Mouse (Mus musculus): ENCODE measurements around the gene Trim71. TPM values are rescaled to one million over a fixed set of nuclear protein-coding genes. Genes with fewer than 3 reads are reported as not detected.

Trim71 gene
- polyA plus RNA-seq, 1 experiment from 2014 or later: 3.7 TPM

DNA sequence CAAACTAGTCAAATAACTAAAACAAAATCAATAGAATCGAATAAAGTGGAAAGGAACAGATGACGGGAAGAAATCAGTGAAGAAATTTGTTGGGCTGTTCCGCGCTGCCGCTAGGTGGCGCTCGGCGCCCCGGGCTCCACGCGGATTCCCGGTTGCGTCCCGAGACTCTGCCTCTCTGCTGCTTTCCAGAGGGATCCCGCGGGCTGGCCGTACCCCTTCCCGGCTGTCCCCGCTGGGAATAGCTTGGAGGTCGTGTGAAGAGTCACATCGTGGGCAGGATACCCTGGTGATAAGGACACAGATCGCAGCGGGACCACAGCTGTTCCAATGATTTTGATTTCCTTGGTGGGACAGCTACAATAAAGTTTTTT is 19.6 kb upstream of the Trim71 start:
- H3K4me3 ChIP-seq (ENCODE audit: low read depth, low read length): peak overlapping the region; percentile 31
- H3K27ac ChIP-seq (replicated peaks; ENCODE audit: low read depth, low read length): no peak overlapping the region
- ATAC-seq (ENCODE audit: insufficient number of reproducible peaks, low FRiP score, low TSS enrichment, low read depth) (0 out of 2 replicates have a peak, but pooled peaks have one; percentile 53), DNase-seq (ENCODE audit: low spot score) (peak; percentile 86)
- peak overlapping the region; percentile 43; the same call in 1 of the 2 replicates for H3K9ac ChIP-seq (ENCODE audit: low read length)
- H3K27me3 ChIP-seq (ENCODE audit: control insufficient read depth, insufficient read depth, low read length): no peaks in the 10 kb centered on the region
- WGBS: 1% methylated on average over 23 of the region's 23 CpGs
- peaks cover 7% of the 10 kb centered on the region; the same call in 1 of the 2 replicates for H3K4me1 ChIP-seq (ENCODE audit: control insufficient read depth, insufficient read depth, low read length)
- peaks cover 4% of the 10 kb centered on the region for H3K36me3 ChIP-seq (ENCODE audit: control insufficient read depth, insufficient read depth, low read length)
- H3K4me2 ChIP-seq (ENCODE audit: low read depth, severe bottlenecking): peak overlapping the region; percentile 73
- H3K9me3 ChIP-seq (ENCODE audit: control insufficient read depth, low read length): no peaks in the 10 kb centered on the region

DNA sequence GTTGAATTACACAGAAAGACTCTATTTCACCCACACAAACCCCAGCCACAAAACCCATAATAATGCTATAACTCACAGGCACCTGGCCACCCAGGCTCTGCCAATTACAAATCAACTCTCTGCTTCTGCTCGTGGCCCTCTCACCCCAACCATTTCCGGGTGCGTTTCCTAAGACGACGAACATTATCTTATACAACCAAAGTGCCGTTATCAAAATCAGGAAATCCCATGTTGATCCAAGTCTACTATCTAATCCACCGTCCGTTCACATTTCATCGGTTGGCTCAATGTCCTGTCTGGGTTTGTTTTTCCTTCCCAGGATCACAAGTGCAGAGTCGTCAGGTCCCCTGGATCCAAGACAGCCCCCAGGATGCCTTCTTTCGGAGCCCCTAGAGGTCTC is 14.5 kb upstream of the Trim71 start:
- ATAC-seq (ENCODE audit: insufficient number of reproducible peaks, low FRiP score, low TSS enrichment, low read depth): no peak
- Histone ChIP-seq H3K36me3 (ENCODE audit: control insufficient read depth, insufficient read depth, low read length) (no peaks in the 10 kb centered on the region), H3K4me2 (ENCODE audit: low read depth, severe bottlenecking) (no peak overlapping the region), H3K27ac (replicated peaks; ENCODE audit: low read depth, low read length) (peak overlapping the region; percentile 67; the same call in 1 of the 2 replicates), H3K9ac (ENCODE audit: low read length) (no peak overlapping the region), H3K4me3 (ENCODE audit: low read depth, low read length) (no peak overlapping the region), H3K27me3 (ENCODE audit: control insufficient read depth, insufficient read depth, low read length) (no peaks in the 10 kb centered on the region), H3K9me3 (ENCODE audit: control insufficient read depth, low read length) (no peaks in the 10 kb centered on the region), H3K4me1 (ENCODE audit: control insufficient read depth, insufficient read depth, low read length) (no peaks in the 10 kb centered on the region)
- WGBS: 71% methylated on average over 11 of the region's 11 CpGs
- peak; percentile 32 for DNase-seq (ENCODE audit: low spot score)

DNA sequence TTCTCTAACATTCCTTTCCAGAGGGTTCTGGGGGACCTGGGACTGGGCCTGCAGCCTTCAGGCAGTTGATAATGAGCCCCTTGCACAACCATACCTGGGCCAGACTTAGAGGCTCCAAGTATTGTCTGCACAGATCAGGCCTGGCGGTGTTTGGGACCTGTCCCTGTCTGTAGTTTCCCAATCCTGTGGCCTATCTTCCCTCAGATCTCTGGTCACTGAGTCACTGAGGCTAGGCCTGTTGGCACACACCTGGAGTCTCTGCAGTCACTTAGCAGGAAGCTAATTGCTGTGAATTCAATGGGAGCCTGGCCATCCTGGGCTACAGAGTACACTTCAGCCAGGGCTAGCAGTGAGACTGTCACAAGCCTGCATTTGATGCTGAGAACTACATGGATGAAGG is 11.8 kb upstream of the Trim71 start:
- H3K36me3 ChIP-seq (ENCODE audit: control insufficient read depth, insufficient read depth, low read length): no peaks in the 10 kb centered on the region
- no peak overlapping the region for H3K4me2 ChIP-seq (ENCODE audit: low read depth, severe bottlenecking)
- 90% methylated on average over 1 of the region's 1 CpGs for WGBS
- ATAC-seq (ENCODE audit: insufficient number of reproducible peaks, low FRiP score, low TSS enrichment, low read depth) (no peak), DNase-seq (ENCODE audit: low spot score) (no peak)
- no peaks in the 10 kb centered on the region for H3K27me3 ChIP-seq (ENCODE audit: control insufficient read depth, insufficient read depth, low read length)
- no peak overlapping the region for H3K4me3 ChIP-seq (ENCODE audit: low read depth, low read length)
- H3K27ac ChIP-seq (replicated peaks; ENCODE audit: low read depth, low read length): no peak overlapping the region
- H3K9me3 ChIP-seq (ENCODE audit: control insufficient read depth, low read length): no peaks in the 10 kb centered on the region
- no peaks in the 10 kb centered on the region for H3K4me1 ChIP-seq (ENCODE audit: control insufficient read depth, insufficient read depth, low read length)
- H3K9ac ChIP-seq (ENCODE audit: low read length): no peak overlapping the region

DNA sequence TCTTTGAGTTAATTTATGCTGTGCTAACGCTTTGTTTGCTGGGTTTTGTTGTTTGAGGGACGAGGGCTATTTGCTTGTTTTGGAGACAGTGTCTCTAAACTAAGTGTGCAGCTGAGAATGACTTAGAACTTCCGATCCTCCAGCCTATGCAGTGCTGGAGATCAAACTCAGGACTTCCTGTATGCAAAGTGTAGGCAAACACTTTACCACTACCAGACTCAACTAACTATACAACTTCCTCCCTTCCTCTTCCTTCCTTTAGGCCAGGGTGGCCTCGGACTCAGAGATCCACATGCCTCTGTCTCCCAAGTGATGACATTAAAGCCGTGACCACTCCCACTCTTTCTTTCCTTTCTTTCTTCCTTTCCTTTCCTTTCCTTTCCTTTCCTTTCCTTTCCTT is 9.4 kb upstream of the Trim71 start:
- DNase-seq (ENCODE audit: low spot score) (no peak), ATAC-seq (ENCODE audit: insufficient number of reproducible peaks, low FRiP score, low TSS enrichment, low read depth) (no peak)
- Histone ChIP-seq H3K27ac (replicated peaks; ENCODE audit: low read depth, low read length) (no peak overlapping the region), H3K9ac (ENCODE audit: low read length) (no peak overlapping the region), H3K36me3 (ENCODE audit: control insufficient read depth, insufficient read depth, low read length) (no peaks in the 10 kb centered on the region), H3K4me1 (ENCODE audit: control insufficient read depth, insufficient read depth, low read length) (no peaks in the 10 kb centered on the region), H3K27me3 (ENCODE audit: control insufficient read depth, insufficient read depth, low read length) (no peaks in the 10 kb centered on the region), H3K4me3 (ENCODE audit: low read depth, low read length) (no peak overlapping the region), H3K4me2 (ENCODE audit: low read depth, severe bottlenecking) (no peak overlapping the region), H3K9me3 (ENCODE audit: control insufficient read depth, low read length) (no peaks in the 10 kb centered on the region)
- WGBS: 72% methylated on average over 5 of the region's 5 CpGs

DNA sequence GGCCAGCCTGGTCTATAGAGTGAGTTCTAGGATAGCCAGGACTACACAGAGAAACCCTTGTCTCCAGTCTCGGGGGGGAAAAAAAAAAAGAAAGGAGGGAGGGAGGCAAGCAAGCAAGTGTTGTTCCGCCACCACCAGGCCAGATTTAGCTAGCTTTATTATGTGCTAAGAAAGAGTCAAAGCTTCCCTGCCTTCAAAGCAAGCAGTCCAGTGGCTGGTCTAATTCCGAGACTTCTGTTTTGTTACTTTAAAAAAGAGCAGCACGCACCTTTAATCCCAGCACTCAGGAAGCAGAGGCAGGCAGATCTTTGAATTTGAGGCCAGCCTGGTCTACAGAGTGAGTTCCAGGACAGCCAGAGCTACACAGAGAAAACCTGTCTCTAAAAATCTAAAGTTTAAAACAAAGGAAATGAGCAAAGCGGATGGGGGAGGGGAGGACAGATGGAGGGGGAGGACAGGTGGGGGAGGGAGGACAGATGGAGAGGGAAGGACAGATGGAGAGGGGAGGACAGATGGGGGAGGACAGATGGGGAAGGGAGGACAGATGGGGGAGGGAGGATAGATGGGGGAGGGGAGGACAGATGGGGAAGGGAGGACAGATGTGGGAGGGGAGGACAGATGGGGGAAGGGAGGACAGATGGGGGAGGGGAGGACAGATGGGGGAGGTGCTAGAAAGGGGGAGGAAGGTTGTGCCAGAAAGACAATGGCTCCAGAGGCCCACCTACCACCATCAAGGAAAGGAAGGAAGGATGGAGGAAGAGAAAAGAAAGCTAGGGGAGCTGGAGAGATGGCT is 4.7 kb upstream of the Trim71 start:
- Histone ChIP-seq H3K36me3 (ENCODE audit: control insufficient read depth, insufficient read depth, low read length) (no peaks in the 10 kb centered on the region), H3K4me2 (ENCODE audit: low read depth, severe bottlenecking) (no peak overlapping the region), H3K4me1 (ENCODE audit: control insufficient read depth, insufficient read depth, low read length) (no peaks in the 10 kb centered on the region), H3K9me3 (ENCODE audit: control insufficient read depth, low read length) (no peaks in the 10 kb centered on the region), H3K27me3 (ENCODE audit: control insufficient read depth, insufficient read depth, low read length) (no peaks in the 10 kb centered on the region), H3K4me3 (ENCODE audit: low read depth, low read length) (no peak overlapping the region), H3K27ac (replicated peaks; ENCODE audit: low read depth, low read length) (no peak overlapping the region), H3K9ac (ENCODE audit: low read length) (no peak overlapping the region)
- DNase-seq (ENCODE audit: low spot score) (no peak), ATAC-seq (ENCODE audit: insufficient number of reproducible peaks, low FRiP score, low TSS enrichment, low read depth) (no peak)
- 81% methylated on average over 5 of the region's 5 CpGs for WGBS

DNA sequence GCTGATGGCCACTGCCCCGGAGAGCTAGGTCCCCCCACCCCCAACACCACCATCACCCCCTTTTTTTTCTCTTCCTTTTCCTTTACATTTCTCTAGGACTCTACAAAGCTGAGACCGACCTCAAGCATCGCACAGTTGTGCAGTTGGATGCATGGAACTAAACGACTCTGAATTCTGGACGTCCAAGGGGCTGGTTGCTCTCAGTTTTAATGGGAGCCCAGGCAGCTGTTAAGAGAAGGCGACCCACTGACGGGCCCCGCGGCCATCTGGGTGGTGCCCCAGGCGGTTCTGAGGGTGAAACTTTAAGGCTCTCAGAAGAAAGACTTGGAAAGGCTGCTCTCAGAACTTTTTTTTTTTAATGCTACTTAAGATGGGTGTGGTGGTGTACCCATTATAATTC is 498 bp upstream of the Trim71 start:
- H3K27me3 ChIP-seq (ENCODE audit: control insufficient read depth, insufficient read depth, low read length): no peaks in the 10 kb centered on the region
- H3K4me3 ChIP-seq (ENCODE audit: low read depth, low read length): peak overlapping the region; percentile 82
- peak overlapping the region; percentile 99 for H3K27ac ChIP-seq (replicated peaks; ENCODE audit: low read depth, low read length)
- H3K4me2 ChIP-seq (ENCODE audit: low read depth, severe bottlenecking): peak overlapping the region; percentile 94
- H3K4me1 ChIP-seq (ENCODE audit: control insufficient read depth, insufficient read depth, low read length): peaks cover 9% of the 10 kb centered on the region
- WGBS: under 1% methylated on average over 10 of the region's 10 CpGs
- DNase-seq (ENCODE audit: low spot score) (peak; percentile 74), ATAC-seq (ENCODE audit: insufficient number of reproducible peaks, low FRiP score, low TSS enrichment, low read depth) (peak; percentile 14; the same call in 1 of the 2 replicates)
- H3K36me3 ChIP-seq (ENCODE audit: control insufficient read depth, insufficient read depth, low read length): no peaks in the 10 kb centered on the region
- H3K9me3 ChIP-seq (ENCODE audit: control insufficient read depth, low read length): no peaks in the 10 kb centered on the region
- H3K9ac ChIP-seq (ENCODE audit: low read length): peak overlapping the region; percentile 97

DNA sequence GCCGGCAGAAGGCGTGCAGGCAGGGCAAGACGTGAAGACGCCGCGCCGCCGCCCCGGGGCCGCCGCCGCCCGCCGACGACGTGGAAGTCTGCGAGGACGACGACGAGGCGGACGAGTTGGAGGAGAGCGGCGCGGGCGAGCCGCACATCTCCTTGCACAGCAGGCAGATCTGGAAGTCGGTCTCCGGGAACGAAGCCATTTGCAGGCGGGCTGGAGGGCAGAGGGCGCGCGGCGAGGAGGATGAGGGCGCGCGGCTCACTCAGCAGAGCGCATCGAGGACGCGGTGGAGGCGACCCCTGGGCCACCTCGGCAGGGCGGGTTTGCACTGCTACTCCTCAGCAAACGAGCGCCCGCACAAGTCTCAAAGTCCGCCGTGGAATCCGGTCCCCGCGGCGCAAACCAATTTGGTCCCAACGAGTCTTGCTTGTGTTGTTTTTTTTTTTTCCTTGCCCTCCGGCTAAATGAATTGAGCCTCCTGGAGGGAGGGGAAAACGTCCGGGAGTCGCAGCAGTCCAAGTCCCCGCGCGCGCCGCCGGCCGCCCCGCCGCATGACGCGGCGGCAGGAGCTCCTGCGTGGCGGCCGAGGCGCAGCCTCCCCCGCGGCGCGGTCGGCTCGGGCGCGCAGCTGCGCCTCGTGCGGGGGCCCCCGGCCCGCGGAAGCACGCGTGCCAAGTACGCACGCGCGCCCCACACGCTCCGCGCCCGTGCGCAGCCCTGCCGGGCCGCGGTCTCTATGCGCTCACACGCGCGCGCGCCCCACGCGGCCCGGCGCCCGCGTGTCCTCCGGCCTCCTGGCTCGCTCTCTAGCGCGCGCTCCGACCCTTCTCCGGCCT is 1.0 kb downstream of the Trim71 start:
- Histone ChIP-seq H3K4me2 (ENCODE audit: low read depth, severe bottlenecking) (peak overlapping the region; percentile 94), H3K4me3 (ENCODE audit: low read depth, low read length) (peak overlapping the region; percentile 82), H3K4me1 (ENCODE audit: control insufficient read depth, insufficient read depth, low read length) (peaks cover 11% of the 10 kb centered on the region), H3K9ac (ENCODE audit: low read length) (peak overlapping the region; percentile 97), H3K27me3 (ENCODE audit: control insufficient read depth, insufficient read depth, low read length) (no peaks in the 10 kb centered on the region), H3K27ac (replicated peaks; ENCODE audit: low read depth, low read length) (peak overlapping the region; percentile 99), H3K9me3 (ENCODE audit: control insufficient read depth, low read length) (no peaks in the 10 kb centered on the region), H3K36me3 (ENCODE audit: control insufficient read depth, insufficient read depth, low read length) (no peaks in the 10 kb centered on the region)
- DNase-seq (ENCODE audit: low spot score) (peak; percentile 76), ATAC-seq (ENCODE audit: insufficient number of reproducible peaks, low FRiP score, low TSS enrichment, low read depth) (peak; percentile 24; the same call in 1 of the 2 replicates)
- under 1% methylated on average over 109 of the region's 122 CpGs for WGBS

DNA sequence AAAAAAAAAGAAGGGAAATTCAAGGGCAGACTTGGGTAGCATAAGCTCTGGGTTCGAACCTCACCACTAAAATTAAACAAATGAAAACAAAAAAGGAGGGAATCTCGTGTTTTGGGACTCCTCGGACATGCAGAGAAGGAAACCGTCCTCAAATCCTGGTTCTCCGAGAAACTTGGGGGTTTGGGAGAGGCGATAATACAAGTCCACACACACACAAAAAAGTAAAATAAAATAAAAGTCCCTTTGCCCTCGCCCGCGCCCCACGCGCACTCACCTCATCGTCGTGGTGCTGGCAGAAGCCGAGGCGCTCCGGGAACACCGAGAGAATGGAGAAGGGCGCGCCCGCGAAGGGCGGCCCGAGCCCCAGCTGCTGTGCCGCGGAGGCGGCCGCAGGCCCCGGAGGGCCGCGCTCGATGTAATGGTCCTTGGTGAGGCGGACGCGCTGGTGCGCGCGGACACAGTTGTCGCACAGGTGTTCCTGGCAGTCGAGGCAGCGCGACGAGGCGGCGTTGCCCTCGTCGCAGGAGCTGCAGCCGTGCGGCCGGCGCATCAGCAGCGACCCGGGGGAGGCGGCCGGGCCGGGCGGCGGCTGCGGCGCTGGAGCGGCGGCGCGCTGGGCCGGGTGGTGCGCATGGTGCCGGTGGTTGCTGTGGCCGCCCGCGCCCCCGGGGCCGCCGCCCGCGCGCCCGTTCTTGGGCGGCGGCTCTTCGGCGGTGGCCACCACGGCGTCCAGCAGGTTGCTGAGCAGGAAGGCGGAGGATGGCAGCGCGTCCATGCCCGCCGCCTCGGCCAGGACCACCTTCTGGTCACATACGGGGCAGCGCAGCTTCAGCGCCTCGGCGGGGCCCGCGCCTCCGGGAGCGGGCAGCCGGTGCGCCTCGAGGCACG is 1.9 kb downstream of the Trim71 start:
- H3K4me2 ChIP-seq (ENCODE audit: low read depth, severe bottlenecking): peak overlapping the region; percentile 94
- WGBS: under 1% methylated on average over 81 of the region's 101 CpGs
- H3K4me1 ChIP-seq (ENCODE audit: control insufficient read depth, insufficient read depth, low read length): peaks cover 11% of the 10 kb centered on the region
- H3K9me3 ChIP-seq (ENCODE audit: control insufficient read depth, low read length): no peaks in the 10 kb centered on the region
- ATAC-seq (ENCODE audit: insufficient number of reproducible peaks, low FRiP score, low TSS enrichment, low read depth) (no peak), DNase-seq (ENCODE audit: low spot score) (peak; percentile 63)
- H3K27ac ChIP-seq (replicated peaks; ENCODE audit: low read depth, low read length): peak overlapping the region; percentile 99
- no peaks in the 10 kb centered on the region for H3K36me3 ChIP-seq (ENCODE audit: control insufficient read depth, insufficient read depth, low read length)
- no peaks in the 10 kb centered on the region for H3K27me3 ChIP-seq (ENCODE audit: control insufficient read depth, insufficient read depth, low read length)
- peak overlapping the region; percentile 97 for H3K9ac ChIP-seq (ENCODE audit: low read length)
- peak overlapping the region; percentile 82 for H3K4me3 ChIP-seq (ENCODE audit: low read depth, low read length)
